Mouse (Mus musculus): Measurements from ENCODE around the gene Neo1. TPM values are rescaled to one million over a fixed set of nuclear protein-coding genes. Genes with fewer than 3 reads are reported as not detected.

Gene Neo1
- total and polyA plus RNA-seq, 3 experiments, result 0.85 to 2.1 (median 1.4) TPM

GRCm38 (mm10) chr9:58891840-58892640 is 144.2 kb downstream of the Neo1 start:
- Histone ChIP-seq H3K9ac (ENCODE audit: insufficient read depth, low read depth) (no peak overlapping the region), H3K79me2 (replicated peaks; ENCODE audit: control insufficient read depth, extremely low read depth, insufficient read depth, poor library complexity, severe bottlenecking) (no peaks in the 10 kb centered on the region), H3K27me3 (replicated peaks) (no peaks in the 10 kb centered on the region), H3K4me1 (ENCODE audit: control insufficient read depth in 1 of 2, insufficient read depth in 2 of 2) (peaks cover 0 to 9% of the 10 kb centered on the region in 2 experiments; a peak in 1 of 4 replicates), H3K4me3 (replicated peaks in 1 of 3; ENCODE audit: low read depth in 2 of 3, low read length in 2 of 3, poor library complexity in 1 of 3) (no peak overlapping the region), H3K9me3 (replicated peaks; ENCODE audit: low read length) (no peaks in the 10 kb centered on the region), H3K4me2 (ENCODE audit: insufficient read depth, low read depth, poor library complexity, severe bottlenecking) (no peak overlapping the region), H3K36me3 (replicated peaks in 1 of 2; ENCODE audit: control insufficient read depth in 1 of 2, insufficient read depth in 1 of 2, low read length in 1 of 2) (no peaks in the 10 kb centered on the region), H3K27ac (ENCODE audit: insufficient read depth, low read depth) (no peak overlapping the region)
- no peak for DNase-seq (ENCODE audit: extremely low read depth)
- dilution Hi-C loops (cut with MboI; ENCODE audit: extremely low pct_ligation_motif_present, extremely low pct_unique_long_range_greater_than_20kb, low sequenced_read_pairs) (no loop called here), in situ Hi-C loops (cut with MboI; ENCODE audit: low pct_ligation_motif_present, low pct_unique_long_range_greater_than_20kb, low sequenced_read_pairs) (no loop called here)
- no peak for TF ChIP-seq POLR2AphosphoS2 (IDR thresholded peaks at IDR 0.05; ENCODE audit: low read depth, low read length)
- TF ChIP-seq SIN3A (IDR thresholded peaks at IDR 0.05; ENCODE audit: low read length), result no peak
- no peak for TF ChIP-seq TCF12 (IDR thresholded peaks at IDR 0.05; ENCODE audit: low read depth, low read length)
- TF ChIP-seq BHLHE40 (IDR thresholded peaks at IDR 0.05; ENCODE audit: low read depth, low read length), result no peak
- TF ChIP-seq ZMIZ1 (IDR thresholded peaks at IDR 0.05; ENCODE audit: low read depth, low read length), result no peak
- no peak for TF ChIP-seq CHD1 (IDR thresholded peaks at IDR 0.05; ENCODE audit: low read depth, low read length)
- TF ChIP-seq KAT2A (IDR thresholded peaks at IDR 0.05; ENCODE audit: insufficient replicate concordance, low read length), result no peak
- TF ChIP-seq POLR2A (IDR thresholded peaks at IDR 0.05; ENCODE audit: low read depth, low read length), result no peak
- no peak for TF ChIP-seq GABPA (IDR thresholded peaks at IDR 0.05; ENCODE audit: insufficient replicate concordance, low read depth, low read length)
- no peak for TF ChIP-seq EP300 (IDR thresholded peaks at IDR 0.05; ENCODE audit: low read length)
- TF ChIP-seq USF2 (conservative IDR thresholded peaks at IDR 0.05; ENCODE audit: low read depth, low read length), result no peak
- TF ChIP-seq NELFE (IDR thresholded peaks at IDR 0.05; ENCODE audit: low read depth, low read length), result no peak
- TF ChIP-seq JUND (conservative IDR thresholded peaks at IDR 0.05; ENCODE audit: low read depth, low read length), result no peak
- no peak for TF ChIP-seq RAD21 (IDR thresholded peaks at IDR 0.05; ENCODE audit: low read depth, low read length)
- TF ChIP-seq CHD2 (IDR thresholded peaks at IDR 0.05; ENCODE audit: low read length), result no peak
- no peak for TF ChIP-seq ZC3H11A (IDR thresholded peaks at IDR 0.05; ENCODE audit: low read depth, low read length)
- TF ChIP-seq ZNF384 (IDR thresholded peaks at IDR 0.05; ENCODE audit: low read depth, low read length), result no peak

GRCm38 (mm10) chr9:58890893-58891292 is 145.3 kb downstream of the Neo1 start:
- no peak overlapping the region for H3K4me2 ChIP-seq (ENCODE audit: insufficient read depth, low read depth, poor library complexity, severe bottlenecking)
- no peak overlapping the region for H3K9ac ChIP-seq (ENCODE audit: insufficient read depth, low read depth)
- dilution Hi-C loops (cut with MboI; ENCODE audit: extremely low pct_ligation_motif_present, extremely low pct_unique_long_range_greater_than_20kb, low sequenced_read_pairs), result no loop called here
- H3K27me3 ChIP-seq (replicated peaks), result no peaks in the 10 kb centered on the region
- no peak overlapping the region for H3K4me3 ChIP-seq (replicated peaks in 1 of 3; ENCODE audit: low read depth in 2 of 3, low read length in 2 of 3, poor library complexity in 1 of 3)
- no peaks in the 10 kb centered on the region for H3K79me2 ChIP-seq (replicated peaks; ENCODE audit: control insufficient read depth, extremely low read depth, insufficient read depth, poor library complexity, severe bottlenecking)
- peaks cover 1 to 11% of the 10 kb centered on the region in 2 experiments; a peak in 3 of 4 replicates for H3K4me1 ChIP-seq (ENCODE audit: control insufficient read depth in 1 of 2, insufficient read depth in 2 of 2)
- in situ Hi-C loops (cut with MboI; ENCODE audit: low pct_ligation_motif_present, low pct_unique_long_range_greater_than_20kb, low sequenced_read_pairs), result no loop called here
- TF ChIP-seq RCOR1 (conservative IDR thresholded peaks at IDR 0.05; ENCODE audit: low read depth, low read length) (no peak), JUND (conservative IDR thresholded peaks at IDR 0.05; ENCODE audit: low read depth, low read length) (no peak), JUN (IDR thresholded peaks at IDR 0.05; ENCODE audit: insufficient read depth, low read depth, low read length) (no peak), CHD2 (IDR thresholded peaks at IDR 0.05; ENCODE audit: low read length) (no peak), E2F4 (IDR thresholded peaks at IDR 0.05; ENCODE audit: insufficient replicate concordance, low read depth, low read length) (no peak), ETS1 (conservative IDR thresholded peaks at IDR 0.05; ENCODE audit: low read depth, low read length) (no peak), CHD1 (IDR thresholded peaks at IDR 0.05; ENCODE audit: low read depth, low read length) (no peak), POLR2A (IDR thresholded peaks at IDR 0.05; ENCODE audit: low read depth, low read length) (no peak), MAFK (IDR thresholded peaks at IDR 0.05; ENCODE audit: insufficient replicate concordance, low read length) (no peak), GABPA (IDR thresholded peaks at IDR 0.05; ENCODE audit: insufficient replicate concordance, low read depth, low read length) (no peak), ZKSCAN1 (IDR thresholded peaks at IDR 0.05; ENCODE audit: borderline replicate concordance, low read depth, low read length) (no peak), CTCF (conservative IDR thresholded peaks at IDR 0.05 in 1 of 2, IDR thresholded peaks at IDR 0.05 in 1 of 2; ENCODE audit: low read depth in 2 of 2, low read length in 2 of 2) (no peak), KAT2A (IDR thresholded peaks at IDR 0.05; ENCODE audit: insufficient replicate concordance, low read length) (no peak), MYC (IDR thresholded peaks at IDR 0.05; ENCODE audit: low read depth, low read length) (no peak), MXI1 (IDR thresholded peaks at IDR 0.05; ENCODE audit: low read depth, low read length) (no peak), ZC3H11A (IDR thresholded peaks at IDR 0.05; ENCODE audit: low read depth, low read length) (no peak), MEF2A (IDR thresholded peaks at IDR 0.05; ENCODE audit: borderline replicate concordance, low read depth, low read length) (no peak), ZNF384 (IDR thresholded peaks at IDR 0.05; ENCODE audit: low read depth, low read length) (no peak)
- H3K9me3 ChIP-seq (replicated peaks; ENCODE audit: low read length), result no peaks in the 10 kb centered on the region
- no peak for DNase-seq (ENCODE audit: extremely low read depth)
- H3K36me3 ChIP-seq (replicated peaks in 1 of 2; ENCODE audit: control insufficient read depth in 1 of 2, insufficient read depth in 1 of 2, low read length in 1 of 2), result no peaks in the 10 kb centered on the region
- H3K27ac ChIP-seq (ENCODE audit: insufficient read depth, low read depth), result no peak overlapping the region
